Mouse (Mus musculus): ENCODE measurements at regions not wholly inside any gene's neighbourhood (a gene's known extent, or its start where the extent isn't known, plus 50 kb on each side); places are given as distances from the start of the nearest gene placed in this dataset.

DNA sequence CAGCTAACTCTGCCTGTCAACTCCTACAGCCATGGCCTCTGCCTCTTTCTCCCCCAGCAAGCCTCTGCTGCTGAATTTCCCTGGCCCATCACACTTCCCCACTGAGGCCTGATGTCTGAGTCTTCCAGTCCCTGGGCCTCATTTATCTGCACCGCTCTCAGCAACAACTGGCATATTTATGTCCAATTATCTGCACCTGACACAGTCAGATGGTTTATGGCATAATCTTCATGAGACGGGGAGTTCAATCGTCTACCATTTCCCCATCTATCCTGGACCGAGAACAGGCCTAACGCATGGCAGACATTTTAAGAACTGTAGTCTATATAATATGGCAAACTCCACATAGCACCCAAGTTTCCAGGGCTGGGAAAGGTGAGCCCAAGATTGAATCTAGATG, 1512.8 kb upstream of the Gm6569 start:
- DNase-seq (ENCODE audit: low spot score in 2 of 2): no peak

DNA sequence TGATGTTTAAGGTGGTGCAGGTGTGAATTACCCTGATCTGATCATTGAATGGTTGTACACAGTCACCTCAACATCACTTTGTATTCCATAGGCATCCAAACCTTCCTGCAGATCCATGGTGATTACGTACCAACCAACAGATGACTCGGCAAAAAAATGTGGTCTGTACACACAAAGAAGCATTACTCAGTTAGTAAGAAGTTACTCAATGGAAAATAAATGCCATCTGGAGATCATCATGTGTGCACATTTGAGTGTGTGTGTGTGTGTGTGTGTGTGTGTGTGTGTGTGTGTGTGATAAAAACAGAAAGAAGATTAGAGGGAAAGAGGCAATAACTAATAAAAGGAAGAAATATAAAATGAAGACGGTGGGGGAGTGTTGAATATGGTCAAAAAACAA, 1512.2 kb upstream of the Gm6569 start:
- no peak for DNase-seq (ENCODE audit: low spot score in 2 of 2)

DNA sequence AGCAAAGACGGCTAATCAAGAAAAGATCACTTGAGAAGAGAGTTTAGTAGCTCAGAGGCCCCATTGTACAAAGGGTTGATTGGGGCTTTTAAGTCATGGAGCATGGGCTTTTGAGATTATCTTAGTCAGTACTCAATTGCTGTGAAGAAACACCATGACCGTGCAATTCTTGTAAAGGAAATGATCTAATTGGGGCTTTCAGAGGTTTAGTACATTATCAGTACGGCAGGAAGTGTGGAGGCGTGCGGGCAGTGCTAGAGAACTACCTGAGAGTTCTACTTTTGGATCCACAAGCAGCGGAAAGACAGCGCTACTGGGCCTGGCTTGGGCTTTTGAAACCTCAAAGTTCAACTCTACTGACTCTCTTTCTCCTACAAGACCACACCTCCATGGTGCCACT, 1511.2 kb upstream of the Gm6569 start:
- no peak for DNase-seq (ENCODE audit: low spot score in 2 of 2)

DNA sequence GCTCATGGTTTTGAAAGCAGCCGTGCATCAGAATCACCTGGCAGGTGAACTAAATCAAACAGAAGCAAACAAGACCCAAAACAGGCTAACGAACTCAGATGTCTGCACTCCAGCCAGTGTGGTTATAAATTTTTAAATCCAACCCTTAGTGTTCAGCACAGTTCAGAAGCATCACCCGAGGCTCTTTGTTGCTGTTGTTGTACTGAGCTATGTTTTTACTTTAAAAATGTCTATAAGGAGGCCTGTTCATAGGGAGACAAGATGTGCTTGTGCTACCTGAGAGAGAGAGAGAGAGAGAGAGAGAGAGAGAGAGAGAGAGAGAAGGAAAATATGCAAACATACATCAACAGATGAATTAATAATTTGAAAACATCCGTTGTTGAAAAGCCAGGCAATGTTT, 1503.1 kb upstream of the Gm6569 start:
- DNase-seq (ENCODE audit: low spot score in 2 of 2): no peak

DNA sequence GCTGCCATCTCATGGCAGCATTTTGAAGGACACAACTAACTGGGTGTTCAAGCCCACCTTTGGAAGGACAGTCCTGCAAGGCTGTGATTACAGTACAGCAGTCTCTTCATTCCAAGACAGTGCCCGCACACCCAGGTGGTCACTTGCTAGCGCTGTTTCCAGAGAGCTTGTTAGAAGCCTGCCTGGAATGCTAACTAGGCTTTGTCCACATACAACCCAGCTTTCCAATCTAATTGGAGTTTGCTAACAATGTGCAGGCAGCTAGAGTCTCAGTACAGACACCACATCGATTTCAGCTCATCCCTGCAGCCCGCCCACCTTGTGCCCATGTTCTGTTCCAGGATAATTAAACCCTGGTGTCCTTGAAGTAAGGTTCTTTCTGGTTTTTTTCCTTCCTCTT, 1499.9 kb upstream of the Gm6569 start:
- DNase-seq (ENCODE audit: low spot score in 2 of 2): no peak

DNA sequence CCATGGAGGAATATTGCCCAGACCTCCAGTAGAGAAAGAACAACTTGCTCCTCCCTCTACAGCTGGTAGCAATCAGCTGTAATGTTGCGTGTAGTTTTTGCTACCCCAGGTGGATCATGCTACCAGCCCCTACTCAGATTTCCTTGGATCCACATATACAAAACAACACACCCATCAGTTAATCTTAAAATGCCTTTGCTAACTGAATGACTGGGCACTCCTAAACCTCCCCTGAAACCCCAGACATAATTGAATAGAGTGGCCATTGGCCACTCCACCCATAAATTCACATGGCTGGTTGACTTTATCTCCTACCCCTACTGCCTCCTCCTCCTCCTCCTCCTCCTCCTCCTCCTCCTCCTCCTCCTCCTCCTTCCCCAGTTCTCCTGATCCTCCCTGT, 1494.7 kb upstream of the Gm6569 start:
- no peak for DNase-seq (ENCODE audit: low spot score in 2 of 2)

DNA sequence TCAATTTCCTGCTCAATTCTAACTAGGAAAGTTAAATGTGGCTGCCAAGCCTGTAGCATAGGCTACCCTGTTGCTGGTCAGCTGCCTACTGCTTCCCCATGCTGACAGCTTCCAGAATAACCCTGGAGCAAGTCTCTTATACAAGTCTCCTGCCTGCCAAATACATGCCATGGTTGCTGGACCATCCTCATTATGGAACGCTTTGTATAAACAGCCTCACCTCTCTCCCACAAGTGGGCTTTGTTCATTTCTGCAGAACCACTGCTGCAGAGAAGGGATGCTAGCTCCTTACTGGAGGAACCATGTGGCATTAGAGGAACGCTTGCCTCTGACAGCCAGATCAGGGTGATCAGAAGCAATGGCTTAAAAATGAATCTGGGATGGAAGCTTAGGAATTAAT, 1492.4 kb upstream of the Gm6569 start:
- no peak for DNase-seq (ENCODE audit: low spot score in 2 of 2)

DNA sequence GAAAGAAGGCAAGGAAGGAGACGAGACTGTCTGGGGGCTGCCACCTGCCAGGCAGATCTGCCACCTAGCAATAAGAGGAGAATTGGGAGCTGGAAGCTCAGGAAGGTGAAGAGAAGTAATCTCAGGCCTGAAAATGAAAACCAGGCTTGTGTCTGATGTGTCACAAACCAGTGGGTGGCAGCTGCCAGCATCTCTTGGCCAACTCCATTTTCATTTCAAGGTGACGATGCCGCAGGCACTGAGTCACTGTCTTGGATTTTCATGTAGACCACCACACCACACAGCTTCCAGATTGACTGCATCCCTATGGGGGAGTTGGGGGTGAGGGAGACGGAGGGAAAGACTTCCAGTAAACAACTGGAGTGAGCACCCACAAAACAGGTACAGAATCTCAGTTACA, 1491.9 kb upstream of the Gm6569 start:
- DNase-seq (ENCODE audit: low spot score in 2 of 2): no peak

DNA sequence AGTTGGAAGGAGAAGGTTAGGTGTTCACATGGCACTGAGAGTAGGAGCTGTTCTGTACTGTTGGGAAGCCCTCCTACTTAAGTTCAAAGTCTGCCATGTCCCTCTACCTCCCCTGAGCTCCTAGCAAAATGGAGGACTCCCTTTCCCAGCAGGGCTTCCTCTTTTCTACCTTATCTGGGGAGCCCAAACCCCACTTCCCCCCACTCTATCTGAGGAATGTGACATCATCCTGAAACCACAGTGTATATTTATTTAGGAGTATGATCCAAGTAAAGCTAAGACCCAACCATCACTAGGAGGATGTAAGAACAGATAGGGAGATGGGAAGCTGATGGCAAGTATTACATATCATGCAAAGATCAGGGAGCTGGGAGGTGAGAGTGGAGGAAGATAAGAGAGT, 1490.6 kb upstream of the Gm6569 start:
- no peak for DNase-seq (ENCODE audit: low spot score in 2 of 2)

DNA sequence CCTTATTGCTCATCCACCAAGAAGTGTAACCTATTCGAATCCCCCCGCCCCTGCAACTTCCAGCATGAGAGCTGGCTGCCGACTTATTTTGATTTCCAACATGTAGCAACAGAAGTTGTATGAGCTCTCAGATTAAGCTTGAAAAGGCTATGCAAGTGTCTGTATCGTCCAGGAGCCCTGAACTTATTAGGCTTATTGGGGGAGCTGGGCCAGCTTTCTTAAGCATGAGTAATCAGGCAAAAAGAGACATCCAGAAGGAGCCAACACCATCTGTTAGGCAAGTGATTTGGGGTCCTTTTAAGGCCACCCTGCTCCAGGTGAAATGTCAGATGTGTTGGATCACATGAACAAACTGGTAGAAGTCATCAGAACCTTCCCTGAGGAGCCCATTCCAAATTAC, 1481.0 kb upstream of the Gm6569 start:
- DNase-seq (ENCODE audit: low spot score in 2 of 2): no peak

DNA sequence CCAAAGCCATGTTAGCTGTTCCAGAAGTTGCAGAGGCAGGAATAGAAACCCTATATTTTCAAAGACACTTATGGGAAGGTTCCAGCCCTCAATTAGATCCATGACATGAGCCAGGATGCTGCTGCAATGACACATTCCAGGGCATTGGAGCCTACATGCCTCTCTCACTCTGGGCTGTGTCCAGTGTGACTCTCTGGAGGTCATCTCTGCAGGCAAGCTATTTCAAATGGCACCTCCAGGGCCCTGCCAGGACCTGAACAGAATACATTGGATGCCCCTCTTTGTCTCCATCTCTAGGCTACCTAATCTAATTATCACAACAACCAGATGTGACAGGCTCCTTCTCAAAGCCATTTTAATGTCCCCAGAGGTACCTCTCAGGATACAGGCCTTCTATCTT, 1478.7 kb upstream of the Gm6569 start:
- DNase-seq (ENCODE audit: low spot score in 2 of 2): no peak

DNA sequence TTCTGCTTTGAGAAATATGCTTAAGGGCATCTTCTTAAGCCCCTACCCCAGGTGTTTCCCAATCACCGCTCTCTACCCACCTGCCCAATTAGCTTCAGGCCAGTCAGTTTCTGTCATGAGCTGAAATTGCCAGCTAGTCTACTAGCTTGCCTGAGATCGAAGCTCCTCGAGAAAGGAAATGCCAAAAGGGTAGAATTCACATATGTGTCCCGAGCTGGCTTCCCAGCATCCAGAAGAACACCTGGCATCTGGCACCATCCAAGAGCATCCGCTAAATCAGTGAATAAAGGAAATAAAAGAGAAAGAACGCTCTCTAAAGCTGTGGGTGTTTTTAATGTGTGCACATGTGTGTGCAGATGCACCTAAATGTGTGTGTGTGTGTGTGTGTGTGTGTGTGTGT, 1474.7 kb upstream of the Gm6569 start:
- no peak for DNase-seq (ENCODE audit: low spot score in 2 of 2)

DNA sequence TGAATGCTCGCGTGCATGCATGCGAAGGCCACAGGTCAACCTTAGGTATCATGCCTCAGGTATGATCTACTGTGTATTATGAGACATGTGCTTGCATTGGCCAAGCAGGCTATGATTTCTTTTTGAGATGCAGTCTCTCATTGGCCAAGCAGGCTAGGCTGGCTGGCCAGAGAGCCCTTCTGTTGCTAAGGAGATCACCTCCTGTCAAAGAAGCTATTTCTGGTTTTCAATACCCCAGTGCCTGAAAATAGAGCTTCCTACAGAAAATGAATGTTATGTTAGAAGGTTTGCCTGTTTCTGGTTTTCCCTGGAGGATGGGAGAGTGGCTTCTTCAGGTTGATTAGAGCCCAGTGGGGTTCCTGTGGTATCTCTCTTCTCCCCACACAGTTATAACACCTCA, 1474.3 kb upstream of the Gm6569 start:
- no peak for DNase-seq (ENCODE audit: low spot score in 2 of 2)

DNA sequence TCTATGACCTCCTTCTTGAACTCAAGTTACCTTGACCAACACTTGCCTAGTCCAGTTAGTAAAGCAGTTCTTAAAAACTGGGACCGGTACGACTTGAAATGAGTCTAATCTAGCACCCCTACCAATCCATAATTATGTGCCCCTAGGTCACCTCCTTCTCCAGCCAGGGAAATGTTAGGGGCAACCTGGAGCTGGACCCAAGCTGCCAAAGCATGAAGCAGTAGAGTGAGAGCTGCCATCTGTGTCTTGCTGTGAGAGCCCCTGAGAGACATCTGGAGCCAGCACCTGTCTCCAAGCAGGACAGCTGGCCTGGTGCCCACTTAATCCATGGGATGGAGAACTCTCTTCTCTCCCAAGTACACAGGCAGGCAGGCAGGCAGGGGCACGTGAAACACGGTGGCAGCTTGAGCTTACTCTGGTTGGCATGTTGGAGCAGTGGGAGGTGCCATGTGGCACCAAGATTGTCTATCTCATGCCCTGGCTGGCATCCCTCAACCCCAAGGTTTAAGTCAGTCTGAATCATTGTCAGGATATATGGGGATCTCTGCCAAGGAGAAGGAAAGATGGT, 1473.8 kb upstream of the Gm6569 start:
- no peak for DNase-seq (ENCODE audit: low spot score in 2 of 2)

DNA sequence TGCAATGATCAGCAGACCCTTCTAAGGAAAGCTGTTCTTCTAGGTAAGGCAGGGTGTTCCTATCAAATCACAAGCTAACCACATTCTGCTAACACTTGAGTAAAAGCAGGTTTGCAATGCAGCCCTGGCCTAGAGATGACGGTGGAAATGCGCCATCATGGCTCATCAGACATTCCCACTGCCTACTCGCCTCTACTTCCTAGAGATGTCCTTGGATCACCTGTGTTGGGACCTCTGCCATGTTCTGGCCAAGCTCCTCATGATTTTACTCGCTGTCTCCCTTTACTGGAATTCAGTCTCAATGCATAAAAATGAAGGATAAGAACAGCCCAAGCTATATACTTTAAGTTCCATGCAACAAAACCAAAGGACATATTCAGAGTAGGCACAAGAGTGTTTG, 1461.3 kb upstream of the Gm6569 start:
- DNase-seq (ENCODE audit: low spot score in 2 of 2): no peak

DNA sequence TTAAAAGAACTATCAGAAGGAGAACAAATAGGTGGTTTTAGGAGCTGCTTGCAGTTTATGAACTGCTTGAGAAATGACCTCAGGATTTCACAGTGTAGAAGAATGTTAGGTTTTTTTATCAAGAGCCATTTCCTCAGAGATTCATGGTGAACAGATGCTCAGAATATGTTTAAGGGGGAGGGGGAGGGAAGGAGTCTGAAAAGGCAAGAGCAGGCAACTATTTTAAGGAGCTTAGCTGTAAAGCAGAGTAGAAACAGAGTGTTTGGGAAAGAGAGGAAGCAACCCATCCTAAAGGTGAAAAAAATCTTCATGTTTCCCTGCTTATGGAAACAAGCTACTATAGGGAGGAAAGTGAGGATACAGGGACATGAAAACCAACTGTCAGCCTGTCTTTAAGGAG, 1457.2 kb upstream of the Gm6569 start:
- DNase-seq (ENCODE audit: low spot score in 2 of 2): no peak

DNA sequence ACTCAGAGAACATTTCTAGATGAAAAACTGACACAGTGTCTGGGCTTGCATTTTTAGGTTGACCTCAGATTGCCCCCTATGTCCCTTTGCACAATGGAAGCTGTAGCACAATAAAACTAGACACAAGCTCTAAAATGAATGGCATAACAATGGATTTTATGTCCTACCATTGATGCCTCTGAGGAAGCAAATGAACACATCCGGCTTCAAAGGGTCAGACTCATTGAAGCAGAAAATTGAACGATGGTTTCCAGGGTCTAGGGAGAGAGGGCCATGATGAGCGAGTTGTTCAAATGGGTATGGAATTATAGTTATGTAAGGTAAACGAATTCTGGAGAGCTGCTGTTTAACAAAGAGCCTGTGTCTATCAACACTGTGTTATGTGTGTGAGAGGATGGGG, 1455.1 kb upstream of the Gm6569 start:
- DNase-seq (ENCODE audit: low spot score in 2 of 2): no peak

DNA sequence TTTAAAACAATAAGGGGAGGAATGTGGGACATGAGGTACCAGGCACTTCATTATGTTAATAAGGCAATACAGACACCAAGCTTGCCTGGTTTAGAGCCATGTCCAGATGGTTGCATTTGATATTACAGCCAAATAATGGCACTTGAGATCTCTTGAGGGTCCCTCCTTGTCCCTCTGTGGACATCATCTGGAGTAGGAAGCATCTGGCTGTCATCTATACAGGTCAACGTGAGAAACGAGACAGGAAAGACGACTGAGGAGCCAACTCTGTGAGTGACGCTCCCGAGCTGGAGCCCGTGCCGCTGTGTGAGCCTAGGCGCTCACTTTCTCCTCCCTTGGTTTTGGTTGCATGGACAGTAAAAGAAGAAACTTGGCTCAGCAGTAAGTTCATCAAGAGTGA, 1453.2 kb upstream of the Gm6569 start:
- no peak for DNase-seq (ENCODE audit: low spot score in 2 of 2)

DNA sequence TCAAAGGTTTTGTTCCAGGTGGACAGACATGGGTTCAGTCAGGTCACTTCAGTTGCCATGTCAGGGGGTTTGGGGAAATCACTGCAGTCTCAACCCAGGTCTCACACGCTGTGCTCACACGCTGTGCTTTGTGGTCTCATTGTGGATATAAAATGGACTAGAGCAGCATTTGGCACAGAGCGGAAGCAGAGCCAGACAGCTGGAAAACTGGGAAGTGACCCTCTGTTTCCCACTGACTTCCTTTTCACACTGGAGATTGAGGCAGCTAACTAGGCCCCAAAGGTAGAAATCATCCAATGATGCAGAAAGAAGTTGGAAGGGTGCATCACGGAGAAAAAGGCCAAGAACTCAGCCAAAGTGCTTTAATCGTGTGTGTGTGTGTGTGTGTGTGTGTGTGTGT, 1452.6 kb upstream of the Gm6569 start:
- DNase-seq (ENCODE audit: low spot score in 2 of 2): no peak

DNA sequence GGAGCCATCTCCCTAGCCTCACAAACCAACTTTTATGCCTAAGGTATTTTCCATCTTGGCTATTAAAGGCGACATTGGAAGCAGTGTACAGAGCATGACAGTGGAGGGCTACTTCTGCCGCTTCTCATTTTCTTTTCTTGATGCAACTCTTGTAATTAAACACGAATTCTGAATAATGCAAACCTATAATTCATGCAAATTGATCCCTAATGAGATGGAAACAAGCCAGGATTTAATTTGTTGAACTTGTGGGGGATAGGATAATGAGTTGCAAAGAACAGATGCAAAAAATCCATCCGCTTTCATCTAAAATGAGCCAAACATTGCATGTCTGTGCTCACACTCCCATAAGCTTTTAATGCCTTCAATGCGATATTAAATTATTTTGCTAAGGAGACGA, 1451.8 kb upstream of the Gm6569 start:
- no peak for DNase-seq (ENCODE audit: low spot score in 2 of 2)

DNA sequence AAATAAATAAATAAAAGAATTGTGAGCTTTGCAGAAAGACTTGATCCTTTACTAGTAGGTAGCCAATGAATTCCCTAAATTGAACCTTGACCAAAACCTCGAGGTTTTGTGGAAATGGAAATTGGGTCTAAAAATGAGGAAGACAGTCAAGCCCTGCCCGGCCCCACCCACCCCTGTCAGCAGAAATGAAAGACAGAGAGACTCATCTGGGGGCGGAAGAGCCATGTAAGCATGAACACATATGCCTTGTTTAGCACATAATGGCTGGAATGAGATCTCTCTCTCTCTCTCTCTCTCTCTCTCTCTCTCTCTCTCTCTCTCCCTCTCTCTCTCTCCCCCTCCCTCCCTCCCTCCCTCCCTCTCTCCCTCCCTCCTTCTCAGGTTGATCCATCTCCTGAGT, 1451.3 kb upstream of the Gm6569 start:
- DNase-seq (ENCODE audit: low spot score in 2 of 2): no peak

DNA sequence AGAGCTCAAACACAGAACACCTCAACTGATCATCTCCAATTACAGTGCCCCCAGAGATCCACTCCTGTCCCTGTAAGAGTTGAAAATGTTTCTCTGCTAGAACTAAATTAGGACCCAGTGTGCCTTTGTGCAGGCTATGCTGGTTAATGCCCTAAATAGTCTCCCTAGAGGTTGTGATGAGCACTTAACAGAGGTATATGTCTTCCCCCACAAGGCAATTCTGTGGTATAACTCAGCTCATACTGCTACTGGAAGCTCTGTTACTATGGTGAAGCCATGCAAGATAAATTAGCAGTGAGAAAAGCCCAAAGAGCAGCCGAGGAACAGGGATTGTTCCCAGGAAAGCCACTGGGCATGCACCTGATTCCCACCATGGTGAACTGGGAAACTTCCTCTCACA, 1450.9 kb upstream of the Gm6569 start:
- no peak for DNase-seq (ENCODE audit: low spot score in 2 of 2)

DNA sequence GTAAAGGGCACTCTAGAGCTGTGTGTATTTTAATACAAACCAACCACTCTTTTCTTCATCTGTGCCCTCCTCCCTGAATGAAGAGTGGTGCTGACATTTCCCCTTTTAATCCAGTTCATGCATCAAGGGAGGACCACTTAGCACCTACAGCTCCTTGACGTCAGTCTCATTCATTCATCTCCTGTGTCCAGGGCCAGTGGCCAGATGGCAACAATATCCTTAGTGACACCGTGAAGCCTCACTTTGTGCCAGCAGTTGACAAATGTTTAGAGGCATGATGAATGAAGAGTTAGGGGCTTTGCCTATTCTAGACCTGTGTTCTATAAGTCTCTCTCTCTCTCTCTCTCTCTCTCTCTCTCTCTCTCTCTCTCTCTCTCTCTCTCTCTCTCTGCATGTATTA, 1441.1 kb upstream of the Gm6569 start:
- no peak for DNase-seq (ENCODE audit: low spot score in 2 of 2)

DNA sequence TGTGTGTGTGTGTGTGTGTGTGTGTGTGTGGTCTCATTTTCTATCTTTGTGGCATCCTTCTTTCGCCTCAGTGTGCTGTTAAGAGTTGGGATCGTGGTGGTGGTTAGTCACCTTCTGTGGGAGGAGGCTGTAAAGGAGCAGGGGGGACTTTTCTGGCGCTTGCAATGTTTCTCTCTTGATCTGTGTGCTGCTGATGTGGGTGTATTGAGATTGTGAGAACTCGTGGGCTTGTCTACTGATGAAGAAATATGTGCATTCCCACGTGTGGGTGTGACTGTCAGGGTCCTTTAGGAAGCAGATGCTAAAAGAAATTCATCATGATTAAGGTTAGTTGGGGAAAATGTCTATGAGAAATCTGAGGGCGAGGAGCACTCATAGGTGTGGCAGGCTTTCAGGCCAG, 1422.4 kb upstream of the Gm6569 start:
- no peak for DNase-seq (ENCODE audit: low spot score in 2 of 2)
